Mouse (Mus musculus) embryo, embryonic 11.5 days (tissue): Measurements from ENCODE around the gene Rnft2.
A peak's percentile ranks its signal among the peaks of the same experiment; 100 is the strongest.

ENCODE experiments used
- DNase-seq: peaks from one replicate; pipeline ENCODE4 v3.0.0-alpha.2; 2012; ENCODE audit warnings: low read depth, low spot score

Rnft2 gene

GRCm38 (mm10) chr5:118250987-118251386 is 6.1 kb upstream of the Rnft2 start:
- DNase-seq = no peak

- no peak for DNase-seq
Observed at GRCm38 (mm10) chr5:118247378-118247777, 2.5 kb upstream of the Rnft2 start.

- DNase-seq = no peak
Observed at GRCm38 (mm10) chr5:118245606-118246308, 841 bp upstream of the Rnft2 start.

GRCm38 (mm10) chr5:118239671-118240070 is 5.2 kb downstream of the Rnft2 start:
- DNase-seq = no peak

- DNase-seq = no peak
Observed at GRCm38 (mm10) chr5:118236891-118237290, 8.0 kb downstream of the Rnft2 start.

GRCm38 (mm10) chr5:118230071-118230611 is 14.8 kb downstream of the Rnft2 start:
- DNase-seq = no peak

- no peak for DNase-seq
Observed at GRCm38 (mm10) chr5:118223142-118223757, 21.7 kb downstream of the Rnft2 start.

GRCm38 (mm10) chr5:118217410-118217809 is 27.5 kb downstream of the Rnft2 start:
- no peak for DNase-seq

- peak; percentile 53 for DNase-seq
Observed at GRCm38 (mm10) chr5:118214418-118215154, 30.3 kb downstream of the Rnft2 start.

GRCm38 (mm10) chr5:118214012-118214411 is 30.9 kb downstream of the Rnft2 start:
- DNase-seq = no peak

- DNase-seq = no peak
Observed at GRCm38 (mm10) chr5:118205852-118206251, 39.1 kb downstream of the Rnft2 start.

GRCm38 (mm10) chr5:118204675-118205440 is 40.1 kb downstream of the Rnft2 start:
- DNase-seq = no peak

- DNase-seq = no peak
Observed at GRCm38 (mm10) chr5:118199670-118200069, 45.2 kb downstream of the Rnft2 start.

- no peak for DNase-seq
Observed at GRCm38 (mm10) chr5:118197421-118197820, 47.5 kb downstream of the Rnft2 start.

GRCm38 (mm10) chr5:118192221-118192620 is 52.7 kb downstream of the Rnft2 start:
- DNase-seq = no peak

- no peak for DNase-seq
Observed at GRCm38 (mm10) chr5:118190491-118190890, 54.4 kb downstream of the Rnft2 start.

GRCm38 (mm10) chr5:118188356-118188755 is 56.6 kb downstream of the Rnft2 start:
- DNase-seq = no peak

- DNase-seq = no peak
Observed at GRCm38 (mm10) chr5:118186903-118187633, 57.8 kb downstream of the Rnft2 start.

- DNase-seq = no peak
Observed at GRCm38 (mm10) chr5:118177640-118178039, 67.3 kb downstream of the Rnft2 start.

GRCm38 (mm10) chr5:118175137-118175536 is 69.8 kb downstream of the Rnft2 start:
- no peak for DNase-seq
